Mouse (Mus musculus): ENCODE results near the gene Gm20388.

- no peak for TF ChIP-seq CTCF (IDR thresholded peaks at IDR 0.05; ENCODE audit: control insufficient read depth, insufficient read depth, low read length)
- TF ChIP-seq POLR2A (IDR thresholded peaks at IDR 0.05; ENCODE audit: borderline replicate concordance, control insufficient read depth, low read depth, low read length) = no peak
Observed at GRCm38 (mm10) chr8:121400581-121400980, 1489.9 kb downstream of the Gm20388 start.

Data from bone marrow, adult 2 months (tissue).